Mouse (Mus musculus) retina, embryonic 14.5 days (tissue): Measurements from ENCODE around the gene Mepce.

Experiments
- DNase-seq: peaks from one replicate; pipeline ENCODE4 v3.0.0-alpha.2; 2015; ENCODE audit warnings: low spot score

The Mepce gene

GRCm38 (mm10) chr5:137788171-137788570 is 716 bp upstream of the Mepce start:
- no peak for DNase-seq

- DNase-seq = peak; percentile 100
These were observed 1.1 kb downstream of the Mepce start for GRCm38 (mm10) chr5:137786109-137786942.

- DNase-seq = peak; percentile 21
These were observed 2.1 kb downstream of the Mepce start for GRCm38 (mm10) chr5:137785164-137786031.

- DNase-seq = no peak
These were observed 2.9 kb downstream of the Mepce start for GRCm38 (mm10) chr5:137784546-137784945.

GRCm38 (mm10) chr5:137783901-137784540 is 3.4 kb downstream of the Mepce start:
- no peak for DNase-seq

- DNase-seq = no peak
These were observed 4.5 kb downstream of the Mepce start for GRCm38 (mm10) chr5:137782776-137783522.

GRCm38 (mm10) chr5:137781661-137782060 is 5.8 kb downstream of the Mepce start:
- no peak for DNase-seq

- peak; percentile 43 for DNase-seq
These were observed 8.2 kb downstream of the Mepce start for GRCm38 (mm10) chr5:137779053-137779933.

GRCm38 (mm10) chr5:137778635-137779034 is 8.8 kb downstream of the Mepce start, which contains the start of gene Ppp1r35:
Gene Ppp1r35, plus strand, starts transcription at chr5:137778849.
- peak; percentile 99 for DNase-seq

- no peak for DNase-seq
These were observed 10.1 kb downstream of the Mepce start for GRCm38 (mm10) chr5:137777267-137777845.

- DNase-seq = no peak
These were observed 11.0 kb downstream of the Mepce start for GRCm38 (mm10) chr5:137776408-137776918.

- DNase-seq = no peak
These were observed 11.7 kb downstream of the Mepce start for GRCm38 (mm10) chr5:137775587-137776290.

GRCm38 (mm10) chr5:137772755-137773154 is 14.7 kb downstream of the Mepce start:
- no peak for DNase-seq

GRCm38 (mm10) chr5:137770709-137771108 is 16.7 kb downstream of the Mepce start:
- peak; percentile 83 for DNase-seq

- no peak for DNase-seq
These were observed 19.0 kb downstream of the Mepce start for GRCm38 (mm10) chr5:137768475-137768874.

- DNase-seq = peak; percentile 67
These were observed 21.2 kb downstream of the Mepce start for GRCm38 (mm10) chr5:137766270-137766669.

- no peak for DNase-seq
These were observed 22.7 kb downstream of the Mepce start for GRCm38 (mm10) chr5:137764609-137765340.

- DNase-seq = peak; percentile 87
These were observed 27.5 kb downstream of the Mepce start for GRCm38 (mm10) chr5:137759971-137760412.
